Mouse (Mus musculus) CH12.LX (cell line): Measurements from ENCODE around the gene Rtp2.

Experiments
- CTCF ChIP-seq, 2 experiments: IDR thresholded peaks in 1 of 2; conservative IDR thresholded peaks in 1 of 2; 2 replicates each; pipeline ENCODE4 v1.5.1; 2011 to 2012; ENCODE audit warnings: low read depth in 2 of 2, low read length in 2 of 2, improper control_type of control experiment in 1 of 2, inconsistent platforms in 1 of 2, mild to moderate bottlenecking in 1 of 2, moderate library complexity in 1 of 2
- NRF1 ChIP-seq: IDR thresholded peaks from 2 replicates; pipeline ENCODE4 v1.6.1; 2014; ENCODE audit warnings: low read depth, mild to moderate bottlenecking, inconsistent platforms, low read length, improper control_type of control experiment, moderate library complexity

DNA sequence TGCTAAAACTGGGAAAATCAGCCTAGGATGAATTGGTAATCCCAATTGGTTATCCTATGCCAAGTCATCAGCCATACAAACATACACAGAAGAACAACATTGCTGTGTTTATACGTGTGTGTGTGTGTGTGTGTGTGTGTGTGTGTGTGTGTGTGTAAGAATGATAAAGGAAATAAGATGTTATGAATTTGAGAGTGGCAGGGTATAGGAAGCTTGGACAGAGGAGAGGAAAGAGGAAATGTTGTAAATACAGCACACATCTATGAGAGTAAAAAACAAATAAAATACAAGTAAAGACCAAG, 21.7 kb upstream of the Rtp2 start:
- TF ChIP-seq CTCF (conservative IDR thresholded peaks at IDR 0.05 in 1 of 2, IDR thresholded peaks at IDR 0.05 in 1 of 2; ENCODE audit: low read depth in 2 of 2, low read length in 2 of 2) (no peak), NRF1 (no peak)
